Mouse (Mus musculus) CH12.LX (cell line): ENCODE data around the gene Cnp. TPM values are rescaled to one million over a fixed set of nuclear protein-coding genes. Genes with fewer than 3 reads are reported as not detected.
"Not testable (repeated sequence)": the region's sequence is repeated elsewhere in the genome, so short reads cannot be mapped to it uniquely, and the experiment has no call there.

ENCODE experiments used
- DNase-seq: peaks from one replicate; pipeline ENCODE4 v3.0.0-alpha.2; 2013; ENCODE audit errors: extremely low read depth
- H3K27ac ChIP-seq: 2 replicates; pipeline ENCODE4 v1.5.1; 2012; ENCODE audit warnings: low read depth, mild to moderate bottlenecking, control low read depth, moderate library complexity; ENCODE audit not compliant: insufficient read depth
- H3K27me3 ChIP-seq: replicated peaks from 2 replicates; pipeline ENCODE3; 2012; ENCODE audit warnings: inconsistent platforms
- H3K36me3 ChIP-seq, 2 experiments: replicated peaks in 1 of 2; 2 replicates each; pipeline versions ENCODE3 to v1.6.1; 2012; ENCODE audit warnings: inconsistent platforms in 1 of 2, low read length in 1 of 2, mild to moderate bottlenecking in 1 of 2, mixed read lengths in 1 of 2, moderate library complexity in 1 of 2; ENCODE audit not compliant: control insufficient read depth in 1 of 2, insufficient read depth in 1 of 2
- H3K4me1 ChIP-seq, 2 experiments: 2 replicates each; pipeline ENCODE4 v1.6.1; 2012; ENCODE audit warnings: inconsistent platforms in 1 of 2, moderate library complexity in 1 of 2; ENCODE audit not compliant: insufficient read depth in 2 of 2, control insufficient read depth in 1 of 2
- H3K4me2 ChIP-seq: 2 replicates; pipeline ENCODE4 v1.6.1; 2012; ENCODE audit warnings: low read depth, mild to moderate bottlenecking, control low read depth; ENCODE audit not compliant: poor library complexity, insufficient read depth, severe bottlenecking
- H3K4me3 ChIP-seq, 3 experiments: fragments of 150-350 bp in 1 of 3; sonication (generic) in 1 of 3; replicated peaks in 1 of 3; 2 replicates each; pipeline versions ENCODE3 to v1.5.1; 2011 to 2012; ENCODE audit warnings: low read depth in 2 of 3, low read length in 2 of 3, mild to moderate bottlenecking in 2 of 3, moderate library complexity in 2 of 3, control low read depth in 1 of 3, improper control_type of control experiment in 1 of 3, inconsistent platforms in 1 of 3, mixed read lengths in 1 of 3; ENCODE audit not compliant: poor library complexity in 1 of 3
- H3K79me2 ChIP-seq: replicated peaks from 2 replicates; pipeline ENCODE4 v1.6.1; 2012; ENCODE audit warnings: mild to moderate bottlenecking, moderate library complexity; ENCODE audit not compliant: control insufficient read depth, poor library complexity, insufficient read depth, severe bottlenecking; ENCODE audit errors: extremely low read depth
- H3K9ac ChIP-seq: 2 replicates; pipeline ENCODE4 v1.6.1; 2012; ENCODE audit warnings: low read depth, mild to moderate bottlenecking, control low read depth, moderate library complexity; ENCODE audit not compliant: insufficient read depth
- H3K9me3 ChIP-seq: replicated peaks from 2 replicates; pipeline ENCODE3; 2012; ENCODE audit warnings: low read length, inconsistent platforms, mixed read lengths
- BHLHE40 ChIP-seq: IDR thresholded peaks from 2 replicates; pipeline ENCODE4 v1.6.1; 2011; ENCODE audit warnings: mild to moderate bottlenecking, low read depth, low read length, improper control_type of control experiment
- CHD1 ChIP-seq: IDR thresholded peaks from 2 replicates; pipeline ENCODE4 v1.6.1; 2012; ENCODE audit warnings: low read depth, low read length, improper control_type of control experiment, inconsistent platforms
- CTCF ChIP-seq, 2 experiments: IDR thresholded peaks in 1 of 2; conservative IDR thresholded peaks in 1 of 2; 2 replicates each; pipeline ENCODE4 v1.5.1; 2011 to 2012; ENCODE audit warnings: low read depth in 2 of 2, low read length in 2 of 2, improper control_type of control experiment in 1 of 2, inconsistent platforms in 1 of 2, mild to moderate bottlenecking in 1 of 2, moderate library complexity in 1 of 2
- EP300 ChIP-seq: IDR thresholded peaks from 2 replicates; pipeline ENCODE4 v1.6.1; 2011; ENCODE audit warnings: low read length, improper control_type of control experiment
- HCFC1 ChIP-seq: IDR thresholded peaks from 2 replicates; pipeline ENCODE4 v1.6.1; 2012; ENCODE audit warnings: low read depth, mild to moderate bottlenecking, inconsistent platforms, low read length, improper control_type of control experiment
- MAFK ChIP-seq: IDR thresholded peaks from 2 replicates; pipeline ENCODE4 v1.6.1; 2011; ENCODE audit warnings: low read length, improper control_type of control experiment; ENCODE audit not compliant: insufficient replicate concordance
- MAX ChIP-seq: IDR thresholded peaks from 2 replicates; pipeline ENCODE4 v1.6.1; 2011; ENCODE audit warnings: low read length, improper control_type of control experiment
- MAZ ChIP-seq: IDR thresholded peaks from 2 replicates; pipeline ENCODE4 v1.6.1; 2012; ENCODE audit warnings: low read depth, mild to moderate bottlenecking, inconsistent platforms, low read length, improper control_type of control experiment, moderate library complexity
- MYC ChIP-seq: IDR thresholded peaks from 2 replicates; pipeline ENCODE4 v1.6.1; 2011; ENCODE audit warnings: low read depth, mild to moderate bottlenecking, improper control_type of control experiment, low read length
- NELFE ChIP-seq: IDR thresholded peaks from 2 replicates; pipeline ENCODE4 v1.6.1; 2011; ENCODE audit warnings: low read depth, low read length, improper control_type of control experiment
- POLR2A ChIP-seq: IDR thresholded peaks from 2 replicates; pipeline ENCODE4 v1.6.1; 2011; ENCODE audit warnings: low read depth, mild to moderate bottlenecking, improper control_type of control experiment, low read length
- POLR2AphosphoS2 ChIP-seq: IDR thresholded peaks from 2 replicates; pipeline ENCODE4 v1.6.1; 2011; ENCODE audit warnings: low read depth, low read length, improper control_type of control experiment
- RCOR1 ChIP-seq: conservative IDR thresholded peaks from 2 replicates; pipeline ENCODE4 v1.6.1; 2012; ENCODE audit warnings: low read depth, mild to moderate bottlenecking, inconsistent platforms, low read length, improper control_type of control experiment
- TBP ChIP-seq: conservative IDR thresholded peaks from 2 replicates; pipeline ENCODE4 v1.6.1; 2011; ENCODE audit warnings: low read depth, low read length, improper control_type of control experiment
- TCF12 ChIP-seq: IDR thresholded peaks from 2 replicates; pipeline ENCODE4 v1.6.1; 2014; ENCODE audit warnings: low read depth, mild to moderate bottlenecking, inconsistent platforms, low read length, improper control_type of control experiment
- ZC3H11A ChIP-seq: IDR thresholded peaks from 2 replicates; pipeline ENCODE4 v1.6.1; 2012; ENCODE audit warnings: low read depth, mild to moderate bottlenecking, inconsistent platforms, low read length, improper control_type of control experiment
- ZMIZ1 ChIP-seq: IDR thresholded peaks from 2 replicates; pipeline ENCODE4 v1.6.1; 2012; ENCODE audit warnings: low read depth, mild to moderate bottlenecking, inconsistent platforms, low read length, improper control_type of control experiment
- dilution Hi-C: fragments of 300-500 bp; cut with MboI; formaldehyde crosslinking; loops from 2 replicates; pipeline ENCODE4 v1.14.3; 2020; ENCODE audit warnings: low sequenced_read_pairs; ENCODE audit not compliant: extremely low pct_unique_long_range_greater_than_20kb, extremely low pct_ligation_motif_present
- in situ Hi-C: fragments of 300-500 bp; cut with MboI; formaldehyde crosslinking; loops from 3 replicates; pipeline ENCODE4 v1.14.3; 2019; ENCODE audit warnings: low sequenced_read_pairs, low pct_ligation_motif_present, low pct_unique_long_range_greater_than_20kb, mixed read lengths
- polyA plus RNA-seq: library from polyadenylated mRNA; unstranded; fragments of >175 nt; gene quantifications from 2 replicates; pipeline ENCODE4 v1.2.1, GENCODE M21; 2012; ENCODE audit warnings: low read depth; ENCODE audit not compliant: insufficient read length
- total RNA-seq, 2 experiments: library from RNA; depleted of rRNA; stranded (reverse); fragments of 300-350 nt in 1 of 2; fragments of >200 nt in 1 of 2; gene quantifications; 2 replicates each; pipeline ENCODE4 v1.2.3; 2012 to 2014

Gene Cnp
- total and polyA plus RNA-seq, 3 experiments, result 77.7 to 87.8 (median 80.2) TPM

DNA sequence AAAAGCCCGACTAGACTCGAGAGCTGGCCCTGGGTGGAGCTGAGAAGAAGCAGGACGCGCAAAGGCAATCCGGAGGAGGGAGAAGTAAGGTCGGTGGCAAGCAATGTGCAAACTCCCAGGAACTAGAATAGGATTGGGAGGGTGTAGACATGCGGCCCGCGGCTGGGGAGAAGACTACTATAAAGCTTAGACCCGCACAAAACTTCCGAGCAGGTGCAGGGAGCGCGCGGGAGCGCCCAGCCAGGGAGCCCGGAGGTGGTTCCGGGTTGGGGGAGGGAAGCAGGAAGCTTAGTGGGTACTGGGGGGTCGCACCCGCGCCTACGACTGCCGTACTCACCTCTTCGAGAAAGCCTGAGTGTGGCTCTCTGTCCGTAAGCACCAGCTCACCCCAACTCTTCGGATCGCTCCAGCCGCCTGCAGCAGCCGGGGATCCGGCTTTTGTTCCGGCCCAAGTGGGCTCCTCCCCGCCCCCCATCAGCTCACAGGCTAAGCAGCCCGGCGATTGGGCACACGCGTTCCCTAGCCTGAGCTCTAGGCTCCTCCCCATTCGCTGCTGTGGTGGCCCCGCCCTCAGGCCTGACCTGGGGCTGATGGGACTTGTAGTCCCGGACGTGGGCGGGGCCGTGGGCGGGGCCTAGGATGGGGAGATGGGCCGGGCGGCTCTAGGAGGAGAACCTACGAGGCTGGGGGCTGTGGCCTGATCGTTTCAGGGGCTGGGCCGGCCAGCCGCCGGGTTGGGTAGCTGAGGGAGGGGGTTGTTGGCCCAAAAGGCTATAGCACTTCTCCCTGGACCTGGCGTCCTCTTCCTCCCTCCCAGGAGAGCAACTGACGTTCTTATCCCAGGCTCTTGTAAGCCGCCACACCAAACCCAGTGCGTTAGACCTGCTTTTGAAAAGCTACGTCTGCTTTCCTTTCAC lies 47.0 kb upstream of the Cnp start, which contains the start of gene Acly (continued):
- TF ChIP-seq TBP (peak; percentile 97), NELFE (peak; percentile 99), CHD1 (no peak), POLR2AphosphoS2 (peak; percentile 98)

DNA sequence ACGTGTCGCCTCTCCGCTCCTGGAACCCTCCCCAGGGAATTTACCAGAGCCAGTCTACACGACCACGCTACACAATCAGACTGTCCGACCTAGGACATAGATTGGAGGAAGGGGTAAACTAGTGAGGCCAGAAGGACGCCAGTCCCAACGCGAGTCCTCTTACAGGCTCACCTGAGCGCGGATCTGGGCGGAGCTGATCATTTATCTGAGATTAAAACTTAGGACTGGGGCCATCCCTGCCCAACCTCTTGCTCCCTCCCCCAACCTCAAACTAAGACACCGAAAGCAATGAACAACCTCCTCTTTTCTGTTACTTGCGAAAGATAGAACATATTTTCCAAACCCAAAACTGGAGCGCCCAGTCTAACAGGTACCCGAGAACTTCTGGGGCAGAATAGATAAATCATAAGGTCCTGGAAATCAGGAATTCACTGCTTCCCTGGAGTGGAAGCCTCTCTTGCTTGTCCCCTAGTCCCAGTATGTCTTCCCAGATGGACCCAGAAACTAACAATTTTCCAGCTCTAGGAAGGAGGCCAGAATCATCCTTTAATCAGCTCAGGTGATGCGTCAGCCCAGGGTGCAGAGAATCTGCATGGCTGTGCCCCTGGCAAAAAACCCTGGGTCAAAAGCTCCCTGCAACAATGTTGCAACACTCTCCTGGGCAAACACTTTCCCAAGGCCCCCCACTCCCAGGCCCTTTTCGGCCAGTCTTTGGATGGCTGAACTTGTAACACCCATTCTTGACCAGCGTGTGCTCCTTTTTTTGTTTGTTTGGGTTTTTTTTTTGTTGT lies 46.1 kb upstream of the Cnp start:
- dilution Hi-C loops, result no loop called here
- peak overlapping the region; percentile 44 to 77 (median 68) for H3K4me3 ChIP-seq
- no peak overlapping the region for H3K27ac ChIP-seq

DNA sequence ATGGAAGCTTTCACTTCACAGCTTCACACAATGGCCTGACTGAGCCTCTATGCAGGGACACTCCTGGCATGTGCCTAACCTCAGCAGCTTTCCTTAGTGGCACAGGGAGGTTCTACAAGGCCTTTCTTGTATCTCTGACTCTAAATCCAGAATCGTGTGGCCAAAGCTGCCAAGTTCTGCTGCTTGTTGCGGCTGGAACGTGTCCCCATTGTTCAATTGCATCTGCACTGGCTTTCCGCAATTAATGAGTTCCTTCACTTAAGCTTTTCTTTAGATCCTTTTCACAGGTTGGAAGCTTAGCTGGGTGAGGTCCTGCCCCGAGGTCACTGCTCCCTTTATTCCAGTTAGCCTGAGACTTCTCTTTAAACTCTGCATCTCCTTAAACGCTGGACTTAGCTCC lies 40.8 kb upstream of the Cnp start:
- no peak for TF ChIP-seq ZMIZ1
- TF ChIP-seq RCOR1, result no peak
- H3K36me3 ChIP-seq, result no peaks in the 10 kb centered on the region
- no peak overlapping the region for H3K27ac ChIP-seq
- no peak for DNase-seq
- dilution Hi-C loops (no loop called here), in situ Hi-C loops (no loop called here)
- peaks cover 6% of the 10 kb centered on the region for H3K27me3 ChIP-seq
- no peak overlapping the region for H3K9ac ChIP-seq
- H3K4me2 ChIP-seq, result no peak overlapping the region
- H3K4me1 ChIP-seq, result peaks cover 3 to 8% of the 10 kb centered on the region in 2 experiments; a peak in 1 of 4 replicates
- H3K4me3 ChIP-seq, result no peak overlapping the region
- peaks cover 17% of the 10 kb centered on the region for H3K9me3 ChIP-seq
- H3K79me2 ChIP-seq, result no peaks in the 10 kb centered on the region

More for the DNA sequence above, 46.1 kb upstream of the Cnp start:
- H3K9me3 ChIP-seq, result peaks cover 7% of the 10 kb centered on the region
- H3K27me3 ChIP-seq, result no peaks in the 10 kb centered on the region
- H3K79me2 ChIP-seq, result peaks cover 37% of the 10 kb centered on the region
- no peak for DNase-seq
- H3K4me2 ChIP-seq, result peak overlapping the region; percentile 58
- H3K36me3 ChIP-seq, result peaks cover under 1 to 15% of the 10 kb centered on the region in 2 experiments
- H3K9ac ChIP-seq, result peak overlapping the region; percentile 18
- no peak for TF ChIP-seq HCFC1
- no peak for TF ChIP-seq TCF12
- no peak for TF ChIP-seq CTCF (conservative IDR thresholded peaks at IDR 0.05 in 1 of 2, IDR thresholded peaks at IDR 0.05 in 1 of 2; ENCODE audit: low read depth in 2 of 2, low read length in 2 of 2)
- TF ChIP-seq EP300, result peak; percentile 24; the same call in 1 of the 2 replicates
- peak; percentile 79 for TF ChIP-seq MAX
- peak; percentile 73; the same call in 1 of the 2 replicates for TF ChIP-seq BHLHE40
- no peak for TF ChIP-seq POLR2A
- no peak for TF ChIP-seq CHD1
- TF ChIP-seq ZC3H11A, result no peak
- no peak for TF ChIP-seq RCOR1
- TF ChIP-seq MAZ, result no peak
- TF ChIP-seq MYC, result peak; percentile 2; the same call in 1 of the 2 replicates
- TF ChIP-seq MAFK, result no peak
- TF ChIP-seq, all 38 proteins: peak for 4
- H3K4me1 ChIP-seq, result peaks cover 10 to 46% of the 10 kb centered on the region in 2 experiments
- in situ Hi-C loops, result no loop called here

GRCm38 (mm10) chr11:100534411-100534810 lies 40.3 kb upstream of the Cnp start:
- H3K4me3 ChIP-seq, H3K79me2 ChIP-seq, in situ Hi-C loops, H3K4me1 ChIP-seq, H3K9ac ChIP-seq, DNase-seq, H3K27ac ChIP-seq, H3K36me3 ChIP-seq, dilution Hi-C loops, H3K4me2 ChIP-seq: not testable (repeated sequence)
- peaks cover 17% of the 10 kb centered on the region for H3K9me3 ChIP-seq
- peaks cover 10% of the 10 kb centered on the region for H3K27me3 ChIP-seq
